Mouse (Mus musculus) heart, postnatal 0 days (tissue): ENCODE results near the gene Pbxip1. TPM values are rescaled to one million over a fixed set of nuclear protein-coding genes. Genes with fewer than 3 reads are reported as not detected.

ENCODE experiments used
- ATAC-seq: fragments of 200-750 bp; cut with Nextera tagmentation; 2 replicates; pipeline ENCODE4 v1.8.0; 2017; ENCODE audit warnings: low read depth, moderate number of reproducible peaks, moderate library complexity; ENCODE audit not compliant: insufficient read depth
- DNase-seq: peaks from one replicate; pipeline ENCODE4 v3.0.0-alpha.2; 2016; ENCODE audit warnings: low spot score
- H3K27ac ChIP-seq: fragments of 300-500 bp; sonication (generic); 2 replicates; pipeline ENCODE4 v1.5.1; 2014; ENCODE audit warnings: low read depth, mild to moderate bottlenecking
- H3K27me3 ChIP-seq: fragments of 300-500 bp; sonication (generic); 2 replicates; pipeline ENCODE4 v1.6.1; 2014; ENCODE audit warnings: low read length, mixed read lengths; ENCODE audit not compliant: control insufficient read depth, insufficient read depth
- H3K36me3 ChIP-seq: fragments of 300-500 bp; sonication (generic); replicated peaks from 2 replicates; pipeline ENCODE4 v1.6.1; 2014; ENCODE audit warnings: low read length, mixed read lengths; ENCODE audit not compliant: control insufficient read depth, insufficient read depth
- H3K4me1 ChIP-seq: fragments of 300-500 bp; sonication (generic); 2 replicates; pipeline ENCODE4 v1.6.1; 2014; ENCODE audit warnings: antibody characterized with exemption; ENCODE audit not compliant: control insufficient read depth, insufficient read depth
- H3K4me2 ChIP-seq: fragments of 300-500 bp; sonication (generic); 2 replicates; pipeline ENCODE4 v1.6.1; 2014; ENCODE audit warnings: low read depth, mild to moderate bottlenecking, low read length, moderate library complexity
- H3K4me3 ChIP-seq: fragments of 300-500 bp; sonication (generic); 2 replicates; pipeline ENCODE4 v1.5.1; 2014; ENCODE audit warnings: low read depth, low read length
- H3K9ac ChIP-seq: fragments of 300-500 bp; sonication (generic); replicated peaks from 2 replicates; pipeline ENCODE4 v1.6.1; 2014; ENCODE audit warnings: low read depth, low read length, mixed read lengths
- H3K9me3 ChIP-seq: fragments of 300-500 bp; sonication (generic); replicated peaks from 2 replicates; pipeline ENCODE4 v1.6.1; 2016; ENCODE audit warnings: low read length; ENCODE audit not compliant: control insufficient read depth
- CTCF ChIP-seq: IDR thresholded peaks from 2 replicates; pipeline ENCODE4 v1.5.1; 2016; ENCODE audit warnings: antibody characterized with exemption, control low read depth, low read depth
- EP300 ChIP-seq: IDR thresholded peaks from 2 replicates; pipeline ENCODE4 v1.6.1; 2016; ENCODE audit warnings: antibody characterized with exemption, low read depth
- WGBS: fragments of 180-500 bp; shearing (Covaris S2); extraction: QIAGEN DNeasy Blood & Tissue Kit; methylation state at CpG from one replicate; pipeline ENCODE4 v1.1.7; 2014; 5-methylcytosine and 5-hydroxymethylcytosine counted together
- polyA plus RNA-seq: library from polyadenylated mRNA; unstranded; fragments of >200 nt; fragmentation: Nextera tagmentation; extraction: Ambion mirVana; gene quantifications from 2 replicates; pipeline ENCODE4 v1.2.1, GENCODE M21; 2015
- total RNA-seq: library from RNA; depleted of rRNA; stranded (reverse); fragments of >200 nt; gene quantifications from 2 replicates; pipeline ENCODE4 v1.2.3, GENCODE M21; 2014; ENCODE audit warnings: low replicate concordance

The Pbxip1 gene
- total and polyA plus RNA-seq, 2 experiments from 2014 or later, result 73.2 to 84.4 TPM

DNA sequence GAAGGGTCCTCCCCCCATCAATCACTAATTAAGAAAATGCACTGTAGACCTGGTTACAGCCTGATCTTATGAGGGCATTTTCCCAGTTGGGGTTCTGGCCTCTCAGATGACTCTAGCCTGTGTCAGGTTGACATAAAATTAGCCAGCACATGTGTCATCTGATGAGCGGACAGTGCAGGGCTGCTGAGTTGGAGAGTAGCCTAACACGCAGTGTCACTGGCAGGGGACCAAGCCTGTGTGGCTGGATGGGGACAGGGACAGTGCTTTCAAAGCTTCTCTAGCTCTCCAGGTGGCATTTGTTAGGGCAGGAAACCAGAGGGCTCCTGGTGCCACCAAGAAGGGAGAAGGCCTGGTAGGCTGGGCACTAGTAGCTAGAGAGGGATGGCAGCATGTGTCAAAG is 4.2 kb downstream of the Pbxip1 start:
- peaks cover 37% of the 10 kb centered on the region for H3K36me3 ChIP-seq
- TF ChIP-seq CTCF (no peak), EP300 (no peak)
- no peak overlapping the region for H3K4me3 ChIP-seq
- ATAC-seq (no peak), DNase-seq (no peak)
- 74% methylated on average over 2 of the region's 2 CpGs for WGBS
- peaks cover 23% of the 10 kb centered on the region; the same call in 1 of the 2 replicates for H3K4me1 ChIP-seq
- H3K4me2 ChIP-seq, result no peak overlapping the region
- no peaks in the 10 kb centered on the region for H3K9me3 ChIP-seq
- no peak overlapping the region for H3K27ac ChIP-seq
- no peaks in the 10 kb centered on the region for H3K27me3 ChIP-seq
- H3K9ac ChIP-seq, result no peak overlapping the region

GRCm38 (mm10) chr3:89448720-89449537 is 12.4 kb downstream of the Pbxip1 start:
- peak overlapping the region; percentile 12; the same call in 1 of the 2 replicates for H3K4me2 ChIP-seq
- H3K27me3 ChIP-seq, result no peaks in the 10 kb centered on the region
- DNase-seq (peak; percentile 88), ATAC-seq (peak; percentile 86)
- H3K4me3 ChIP-seq, result no peak overlapping the region
- 29% methylated on average over 13 of the region's 13 CpGs for WGBS
- H3K9me3 ChIP-seq, result no peaks in the 10 kb centered on the region
- peaks cover 36% of the 10 kb centered on the region for H3K36me3 ChIP-seq
- TF ChIP-seq EP300 (peak; percentile 53; the same call in 1 of the 2 replicates), CTCF (0 out of 2 replicates have a peak, but pooled peaks have one; percentile 4)
- peak overlapping the region; percentile 77 for H3K27ac ChIP-seq
- peaks cover 11% of the 10 kb centered on the region for H3K4me1 ChIP-seq
- no peak overlapping the region for H3K9ac ChIP-seq

DNA sequence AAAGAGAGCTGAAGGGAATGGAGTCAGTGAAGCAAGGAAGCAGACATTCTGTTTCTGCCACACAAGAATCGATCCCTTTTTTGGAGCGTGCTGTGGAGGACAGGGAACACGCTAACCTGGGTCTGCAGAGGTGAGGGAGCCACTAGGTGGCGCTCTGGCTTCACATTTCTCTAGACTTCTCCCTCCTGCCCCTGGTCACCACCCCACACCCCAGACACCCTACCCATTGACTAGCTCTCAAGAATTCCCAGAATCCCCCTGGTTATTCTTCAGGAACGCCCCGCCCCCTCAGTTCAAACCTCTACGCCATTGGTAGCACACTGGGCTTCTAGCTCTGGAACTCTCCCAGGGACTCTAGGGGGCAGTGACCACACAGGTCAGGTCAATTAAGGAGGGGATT is 13.0 kb downstream of the Pbxip1 start:
- H3K9me3 ChIP-seq, result no peaks in the 10 kb centered on the region
- TF ChIP-seq CTCF (peak; percentile 63), EP300 (no peak)
- H3K4me2 ChIP-seq, result no peak overlapping the region
- no peak overlapping the region for H3K4me3 ChIP-seq
- peak; percentile 72 for ATAC-seq
- H3K27ac ChIP-seq, result peak overlapping the region; percentile 77; the same call in 1 of the 2 replicates
- WGBS, result 26% methylated on average over 7 of the region's 7 CpGs
- H3K9ac ChIP-seq, result no peak overlapping the region
- H3K4me1 ChIP-seq, result peaks cover 11% of the 10 kb centered on the region
- peak; percentile 83 for DNase-seq
- no peaks in the 10 kb centered on the region for H3K27me3 ChIP-seq
- peaks cover 30% of the 10 kb centered on the region for H3K36me3 ChIP-seq

DNA sequence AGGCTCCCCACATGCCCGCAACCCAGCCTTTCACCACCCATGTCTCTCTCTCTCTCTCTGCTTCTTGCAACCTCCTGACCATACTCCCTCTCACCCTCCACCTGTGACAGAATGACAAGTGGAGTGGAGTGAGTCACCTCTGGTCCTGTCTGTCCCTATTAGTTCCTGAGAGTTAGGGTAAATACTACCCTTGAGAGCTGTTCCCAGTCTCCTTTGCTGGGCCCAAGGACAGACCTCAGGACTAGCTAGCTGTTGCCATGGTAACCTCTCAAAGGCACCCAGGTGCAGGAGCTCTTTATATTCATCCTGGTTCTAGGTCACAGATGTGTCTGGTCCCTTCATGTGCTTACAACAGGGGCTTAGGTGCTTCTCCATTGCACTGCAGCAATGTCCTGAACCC is 15.4 kb downstream of the Pbxip1 start:
- H3K4me3 ChIP-seq, result no peak overlapping the region
- H3K27ac ChIP-seq, result peak overlapping the region; percentile 23; the same call in 1 of the 2 replicates
- no peak overlapping the region for H3K9ac ChIP-seq
- 73% methylated on average over 1 of the region's 1 CpGs for WGBS
- peaks cover 11% of the 10 kb centered on the region for H3K4me1 ChIP-seq
- DNase-seq (no peak), ATAC-seq (no peak)
- TF ChIP-seq EP300 (no peak), CTCF (no peak)
- no peaks in the 10 kb centered on the region for H3K9me3 ChIP-seq
- no peaks in the 10 kb centered on the region for H3K27me3 ChIP-seq
- H3K4me2 ChIP-seq, result no peak overlapping the region
- peaks cover 6% of the 10 kb centered on the region for H3K36me3 ChIP-seq

DNA sequence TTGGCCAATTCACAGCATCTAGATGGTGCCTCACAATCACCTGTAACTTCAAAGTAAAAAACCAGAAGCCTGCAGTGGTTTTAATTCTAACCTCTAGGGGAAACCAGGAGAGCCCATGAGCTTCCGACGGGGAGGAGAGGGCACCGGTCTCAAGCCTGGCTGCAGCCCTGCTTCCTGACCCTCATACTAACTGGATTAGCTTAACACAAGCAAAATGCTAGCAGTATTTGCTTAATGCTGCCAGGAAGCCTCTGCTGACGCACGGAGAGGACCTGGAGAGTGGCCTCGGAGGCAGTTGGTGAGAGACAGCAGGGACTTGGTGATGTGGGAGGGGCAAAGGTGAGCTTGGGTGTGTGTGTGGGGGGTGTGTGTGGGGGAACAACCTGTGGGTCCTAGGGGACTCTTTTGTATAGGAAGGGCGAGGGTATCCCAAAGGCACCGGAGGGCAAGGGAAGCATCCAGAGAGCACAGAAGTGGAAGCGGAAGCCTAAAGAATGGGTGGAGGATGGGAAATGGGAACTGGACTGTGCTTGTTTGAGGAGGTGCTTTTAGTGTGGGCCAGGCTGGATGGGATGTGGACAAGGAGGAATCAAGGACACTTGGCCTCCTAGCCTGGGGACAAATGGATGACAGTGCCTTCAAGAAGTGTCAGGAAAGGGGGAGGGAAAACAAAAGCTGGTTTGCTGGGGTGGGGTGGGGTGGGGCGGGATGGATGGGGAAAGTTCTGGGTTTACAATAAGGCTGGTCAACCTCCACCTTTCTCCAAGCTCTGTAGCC is 18.1 kb downstream of the Pbxip1 start, which contains the start of gene Pmvk:
Gene Pmvk (plus strand): TSS at position 141 of the 777 bp plus-strand sequence.
- DNase-seq, result no peak
- H3K27ac ChIP-seq, result no peak within 1 kb of the TSS
- no peaks in the 10 kb centered on the region for H3K9me3 ChIP-seq
- no peak within 1 kb of the TSS for H3K4me3 ChIP-seq
- 60% methylated on average over 10 of the region's 10 CpGs for WGBS
- ATAC-seq, result no peak
- H3K4me2 ChIP-seq, result no peak within 1 kb of the TSS
- H3K36me3 ChIP-seq, result no peaks in the 10 kb centered on the region
- no peaks in the 10 kb centered on the region for H3K27me3 ChIP-seq
- H3K9ac ChIP-seq, result no peak within 1 kb of the TSS
- no peak for TF ChIP-seq EP300
- no peak for TF ChIP-seq CTCF
- H3K4me1 ChIP-seq, result peaks cover 9% of the 10 kb centered on the region; the same call in 1 of the 2 replicates
